Mouse (Mus musculus): Measurements from ENCODE around the gene Aldh8a1.

GRCm38 (mm10) chr10:21385111-21385663 is 8.1 kb downstream of the Aldh8a1 start:
- no peak for TF ChIP-seq POLR2A (IDR thresholded peaks at IDR 0.05; ENCODE audit: extremely low read depth, insufficient read depth, low read length)
- TF ChIP-seq CTCF (IDR thresholded peaks at IDR 0.05; ENCODE audit: low read depth, low read length) = no peak
